In the genomic region with DNA sequence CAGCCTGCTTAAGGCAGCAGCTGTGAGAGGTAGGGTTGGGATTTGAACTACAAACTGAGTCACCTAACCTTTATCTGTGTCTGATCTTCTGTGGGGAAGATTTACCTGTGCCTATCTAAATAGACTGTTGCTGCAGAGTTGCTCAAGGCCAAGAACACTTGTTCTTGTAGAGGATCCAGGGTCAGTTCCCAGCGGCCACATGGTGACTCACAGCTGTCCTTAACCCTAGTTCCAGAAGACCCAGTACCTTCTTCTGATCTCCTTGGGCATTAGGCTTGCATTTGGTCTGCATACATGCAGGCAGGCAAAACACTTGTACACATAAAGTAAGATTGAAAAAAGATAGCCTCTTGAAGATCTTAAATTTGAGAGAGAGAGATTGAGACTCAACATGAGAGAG, we compare ENCODE assay signal across 12 mouse cellular contexts.
"Had no signal": no experiment of that assay in that cellular context is flagged by ENCODE, and none has a peak within 500 bp of the region (broad histone marks: within the 10 kb centered on the region; RNA-seq: fewer than 3 reads in every experiment).

No protein-coding gene starts in this region.

- DNase-seq: retina, postnatal 1 day; right cerebral cortex, adult 18-20 months; right cerebral cortex, postnatal 14 days; right cerebral cortex, postnatal 25 days; right cerebral cortex, postnatal 4 days; spleen, adult 18-20 months; thymus, adult 18-20 months; thymus, adult 2 months; thymus, postnatal 14 days; thymus, postnatal 25 days; thymus, postnatal 36 days; thymus, postnatal 4 days had no signal
